Mouse (Mus musculus) kidney, postnatal 4 days (tissue): ENCODE results near the gene Erc2.

ENCODE experiments used
- DNase-seq, 2 experiments: peaks; one replicate each; pipeline ENCODE4 v3.0.0; 2021; ENCODE audit warnings: mixed read lengths in 2 of 2

The Erc2 gene

GRCm38 (mm10) chr14:28192711-28193364 lies 570.6 kb downstream of the Erc2 start:
- DNase-seq = peak in 1 of 2 experiments; percentile 17

- no peak for DNase-seq
Observed at GRCm38 (mm10) chr14:28203874-28204273, 581.6 kb downstream of the Erc2 start.

- DNase-seq = no peak
Observed at GRCm38 (mm10) chr14:28206303-28206702, 584.1 kb downstream of the Erc2 start.

DNA sequence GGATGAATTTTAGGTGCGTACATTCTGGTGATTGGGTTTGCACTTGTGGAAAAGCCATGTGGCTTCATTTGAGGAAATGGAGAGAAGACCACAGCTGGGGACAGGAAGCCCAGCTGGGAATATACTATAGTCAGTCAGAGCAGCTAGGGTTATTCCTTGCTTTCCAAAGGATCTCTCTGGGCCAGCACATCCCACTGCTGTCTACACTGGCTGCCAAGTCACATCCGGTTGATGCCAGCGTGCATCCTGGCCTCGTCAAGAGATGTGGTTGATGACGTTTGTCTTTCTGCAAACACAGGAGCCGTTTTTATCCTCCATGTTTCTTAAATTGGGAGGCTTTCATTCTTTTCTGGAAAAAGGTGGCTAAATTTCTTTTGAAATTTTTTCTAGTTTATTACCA lies 603.3 kb downstream of the Erc2 start:
- DNase-seq = no peak

GRCm38 (mm10) chr14:28230563-28230962 lies 608.3 kb downstream of the Erc2 start:
- no peak for DNase-seq

DNA sequence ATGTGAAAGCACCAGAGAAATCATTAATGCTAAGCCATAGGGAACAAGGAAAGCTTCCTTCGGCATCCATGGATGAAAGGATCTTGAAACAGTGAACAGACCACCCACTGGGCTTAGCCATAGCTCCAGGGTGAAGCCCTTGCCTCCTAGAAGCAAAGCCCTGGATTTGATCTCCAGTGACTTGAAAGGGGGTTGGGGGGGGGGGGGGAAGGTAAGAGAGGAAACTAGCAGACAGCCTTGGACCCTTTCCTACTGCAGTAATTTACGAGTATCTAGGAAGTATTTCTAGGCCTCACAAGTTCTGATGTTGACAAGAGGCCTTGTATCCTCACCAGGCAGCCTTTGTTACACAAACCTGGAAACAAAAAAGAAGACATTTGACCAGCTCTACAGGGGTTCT lies 609.0 kb downstream of the Erc2 start:
- no peak for DNase-seq

DNA sequence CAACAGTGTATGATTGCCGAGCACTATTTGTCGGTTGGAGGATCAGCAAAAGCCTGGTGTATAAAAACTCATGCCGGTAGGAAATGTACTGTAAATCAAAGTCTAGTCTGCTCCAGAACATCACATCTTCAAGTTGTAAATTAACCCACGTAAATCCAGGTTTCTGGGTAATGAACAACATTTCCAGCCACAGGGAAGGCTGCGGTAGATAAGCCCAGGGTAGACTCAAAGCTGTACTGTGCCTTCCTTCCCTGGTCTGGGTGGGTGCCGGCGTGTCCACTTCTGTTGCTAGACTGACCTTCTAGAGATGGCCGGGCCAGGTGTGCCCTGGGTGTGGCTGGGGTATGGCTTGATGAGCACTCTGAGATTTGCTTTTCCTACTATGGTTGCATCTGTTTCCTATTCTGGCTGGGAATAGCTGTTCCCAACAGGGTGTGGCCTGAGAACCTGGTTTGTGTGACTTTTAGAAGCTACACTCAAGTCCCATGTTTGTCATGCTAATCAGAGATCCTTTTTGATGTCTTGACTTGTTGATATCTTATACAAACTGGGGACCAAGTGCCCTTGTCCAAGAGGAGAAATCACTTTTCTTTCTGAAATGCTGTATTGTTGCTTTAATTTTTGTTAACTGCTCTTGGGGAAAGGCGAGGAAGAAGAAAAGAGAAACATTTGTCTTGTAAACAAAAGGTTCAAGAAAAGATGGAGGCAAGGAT lies 616.3 kb downstream of the Erc2 start:
- peak; percentile 15 to 29 for DNase-seq

- DNase-seq = no peak
Observed at GRCm38 (mm10) chr14:28240111-28240510, 617.9 kb downstream of the Erc2 start.

GRCm38 (mm10) chr14:28242743-28243142 lies 620.5 kb downstream of the Erc2 start:
- no peak for DNase-seq

- no peak for DNase-seq
Observed at GRCm38 (mm10) chr14:28243474-28243873, 621.2 kb downstream of the Erc2 start.

GRCm38 (mm10) chr14:28262706-28263105 lies 640.5 kb downstream of the Erc2 start:
- peak in 1 of 2 experiments; percentile 18 for DNase-seq

GRCm38 (mm10) chr14:28267367-28267766 lies 645.1 kb downstream of the Erc2 start:
- no peak for DNase-seq

DNA sequence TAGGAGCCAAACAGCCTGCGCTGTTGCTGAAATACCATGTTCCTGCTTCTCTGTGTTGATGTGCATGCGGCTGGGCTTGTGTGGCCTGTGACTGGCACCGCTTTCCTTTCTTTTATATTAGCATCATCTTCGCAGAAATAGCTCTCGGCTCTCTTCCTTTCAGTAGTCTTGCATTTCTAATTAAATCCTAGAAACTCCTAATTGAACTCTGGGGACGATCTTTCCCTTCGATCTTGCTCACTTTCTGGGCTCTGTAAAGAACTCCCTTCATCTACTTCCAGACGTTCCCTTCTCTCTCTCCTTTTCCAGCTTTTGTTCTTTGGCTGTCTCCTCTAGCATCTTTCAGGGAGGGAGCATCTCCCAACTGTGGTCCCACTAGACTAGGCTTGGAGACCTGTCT lies 649.6 kb downstream of the Erc2 start:
- no peak for DNase-seq

- DNase-seq = no peak
Observed at GRCm38 (mm10) chr14:28273669-28274068, 651.4 kb downstream of the Erc2 start.

- no peak for DNase-seq
Observed at GRCm38 (mm10) chr14:28274826-28275225, 652.6 kb downstream of the Erc2 start.

GRCm38 (mm10) chr14:28278951-28279350 lies 656.7 kb downstream of the Erc2 start:
- DNase-seq = no peak

GRCm38 (mm10) chr14:28280376-28280775 lies 658.1 kb downstream of the Erc2 start:
- DNase-seq = no peak

- peak; percentile 13 to 25 for DNase-seq
Observed at GRCm38 (mm10) chr14:28283319-28284095, 661.3 kb downstream of the Erc2 start.

DNA sequence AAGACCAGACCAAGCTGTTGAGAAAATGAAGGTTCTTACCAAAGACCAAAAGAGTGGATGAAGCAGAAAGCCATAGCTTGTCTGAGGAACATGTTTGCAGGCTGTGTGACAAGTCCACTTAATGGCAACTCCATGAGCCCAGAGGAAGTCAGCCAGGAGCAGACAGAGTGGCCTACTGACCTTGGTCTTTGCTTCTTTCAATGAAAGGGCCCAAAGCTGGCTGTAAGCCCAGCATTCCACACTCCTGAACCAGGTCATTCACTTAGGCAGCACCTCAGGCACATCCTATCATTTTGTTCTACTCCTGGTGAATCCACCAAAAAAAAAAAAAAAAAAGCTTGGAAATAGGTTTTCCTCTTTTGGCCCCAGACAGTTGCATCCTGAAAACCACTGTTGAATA lies 664.3 kb downstream of the Erc2 start:
- peak; percentile 12 to 16 for DNase-seq

DNA sequence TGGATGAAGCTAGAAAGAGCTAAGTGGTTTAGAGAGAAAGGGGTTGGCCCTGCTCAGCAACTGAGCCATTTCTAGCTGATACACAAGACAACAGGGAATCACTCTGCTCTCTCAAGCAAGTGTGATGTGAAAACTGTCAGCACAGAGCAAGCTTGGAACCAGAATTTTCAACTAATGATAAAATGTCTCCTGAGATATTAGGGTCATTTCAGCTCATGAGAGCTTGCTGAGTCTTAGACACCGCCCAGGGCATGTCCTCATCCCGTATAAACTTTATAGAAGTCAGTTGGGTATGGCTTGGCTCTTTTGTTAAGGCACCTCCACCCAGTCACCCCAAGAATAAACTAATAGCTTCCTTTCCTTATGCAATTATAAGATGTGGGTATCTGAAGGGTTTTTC lies 666.0 kb downstream of the Erc2 start:
- no peak for DNase-seq

GRCm38 (mm10) chr14:28288926-28289325 lies 666.7 kb downstream of the Erc2 start:
- DNase-seq = no peak

DNA sequence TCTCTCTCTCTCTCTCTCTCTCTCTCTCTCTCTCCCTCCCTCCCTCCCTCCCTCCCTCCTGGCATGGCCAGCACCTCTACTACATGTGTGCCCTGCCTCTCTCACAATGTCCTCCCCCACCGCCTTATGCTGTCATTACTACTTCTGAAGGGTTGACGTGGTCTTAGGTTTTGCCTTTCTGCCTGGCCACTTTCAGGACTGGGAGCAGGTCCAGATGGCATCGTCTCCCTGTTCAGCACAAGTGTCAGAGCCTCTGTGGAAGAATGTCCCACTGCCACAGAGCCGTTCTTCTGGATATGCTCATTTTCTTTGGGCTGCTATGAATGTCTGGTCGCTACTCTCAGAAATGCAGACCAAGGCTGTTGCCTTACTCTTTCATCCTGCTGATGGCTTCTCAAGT lies 671.7 kb downstream of the Erc2 start:
- no peak for DNase-seq

DNA sequence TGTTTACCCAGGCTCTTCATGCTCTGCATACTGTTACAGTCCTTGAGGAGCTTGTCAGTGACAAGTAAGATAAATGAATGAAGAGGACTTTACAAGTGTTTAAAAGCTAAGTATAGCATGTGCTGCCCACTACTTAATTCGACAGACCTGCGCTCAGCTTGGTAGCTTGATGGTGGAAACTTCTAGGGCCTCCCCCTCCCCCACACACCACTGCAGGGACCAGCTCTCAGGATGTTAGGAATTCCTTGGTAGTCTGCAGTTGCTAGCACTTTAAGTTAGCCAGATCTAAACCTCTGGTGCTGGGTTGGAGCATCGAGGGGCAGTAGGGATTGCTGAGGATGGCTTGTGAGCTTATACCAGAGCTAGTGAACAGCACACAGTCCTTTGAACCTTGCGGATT lies 672.9 kb downstream of the Erc2 start:
- DNase-seq = peak; percentile 22 to 26

- no peak for DNase-seq
Observed at GRCm38 (mm10) chr14:28300095-28300494, 677.9 kb downstream of the Erc2 start.
